Mouse (Mus musculus): Measurements from ENCODE around the gene Sytl2. TPM values are rescaled to one million over a fixed set of nuclear protein-coding genes. Genes with fewer than 3 reads are reported as not detected.

Gene Sytl2
- polyA plus RNA-seq, 1 experiment from 2014 or later: 7.1 TPM

DNA sequence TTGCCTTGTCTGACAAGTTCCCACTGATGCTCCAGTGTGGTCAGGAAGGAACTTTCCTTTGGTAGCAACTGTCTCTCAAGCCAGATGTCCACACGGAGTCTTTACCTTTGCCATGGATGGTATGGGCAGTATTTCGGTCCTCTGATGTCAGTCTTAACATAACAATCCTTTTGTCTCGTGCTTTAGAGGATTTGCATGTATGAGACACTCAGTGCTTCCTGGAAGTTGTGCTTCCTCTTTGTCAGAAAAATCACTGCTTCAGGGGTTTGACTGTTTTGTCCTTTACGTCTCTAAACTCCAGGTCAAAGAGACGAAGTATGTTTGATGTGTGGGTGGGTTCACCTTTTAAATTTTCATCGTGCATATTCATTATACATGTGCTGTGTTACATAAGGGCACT lies 10.2 kb upstream of the Sytl2 start:
- Histone ChIP-seq H3K27ac (replicated peaks; ENCODE audit: low read depth, low read length) (no peak overlapping the region), H3K36me3 (ENCODE audit: control insufficient read depth, insufficient read depth, low read length) (no peaks in the 10 kb centered on the region), H3K9me3 (ENCODE audit: control insufficient read depth, low read length) (no peaks in the 10 kb centered on the region), H3K4me3 (ENCODE audit: low read depth, low read length) (no peak overlapping the region), H3K27me3 (ENCODE audit: control insufficient read depth, insufficient read depth, low read length) (no peaks in the 10 kb centered on the region), H3K9ac (ENCODE audit: low read length) (no peak overlapping the region), H3K4me2 (ENCODE audit: low read depth, severe bottlenecking) (no peak overlapping the region), H3K4me1 (ENCODE audit: control insufficient read depth, insufficient read depth, low read length) (no peaks in the 10 kb centered on the region)
- ATAC-seq (ENCODE audit: insufficient number of reproducible peaks, low FRiP score, low TSS enrichment, low read depth): no peak
- no peak for DNase-seq (ENCODE audit: low spot score)
- WGBS: 87% methylated on average over 6 of the region's 6 CpGs

GRCm38 (mm10) chr7:90302647-90303552 lies 848 bp downstream of the Sytl2 start:
- Histone ChIP-seq H3K4me1 (ENCODE audit: control insufficient read depth, insufficient read depth, low read length) (no peaks in the 10 kb centered on the region), H3K9me3 (ENCODE audit: control insufficient read depth, low read length) (no peaks in the 10 kb centered on the region), H3K9ac (ENCODE audit: low read length) (peak overlapping the region; percentile 59; the same call in 1 of the 2 replicates), H3K27me3 (ENCODE audit: control insufficient read depth, insufficient read depth, low read length) (no peaks in the 10 kb centered on the region), H3K4me2 (ENCODE audit: low read depth, severe bottlenecking) (peak overlapping the region; percentile 75), H3K27ac (replicated peaks; ENCODE audit: low read depth, low read length) (no peak overlapping the region), H3K4me3 (ENCODE audit: low read depth, low read length) (peak overlapping the region; percentile 51), H3K36me3 (ENCODE audit: control insufficient read depth, insufficient read depth, low read length) (no peaks in the 10 kb centered on the region)
- ATAC-seq (ENCODE audit: insufficient number of reproducible peaks, low FRiP score, low TSS enrichment, low read depth) (peak; percentile 37; the same call in 1 of the 2 replicates), DNase-seq (ENCODE audit: low spot score) (peak; percentile 36)
- WGBS: 1% methylated on average over 27 of the region's 27 CpGs

- Histone ChIP-seq H3K4me3 (ENCODE audit: low read depth, low read length) (no peak overlapping the region), H3K4me1 (ENCODE audit: control insufficient read depth, insufficient read depth, low read length) (no peaks in the 10 kb centered on the region), H3K4me2 (ENCODE audit: low read depth, severe bottlenecking) (no peak overlapping the region), H3K27me3 (ENCODE audit: control insufficient read depth, insufficient read depth, low read length) (no peaks in the 10 kb centered on the region), H3K9me3 (ENCODE audit: control insufficient read depth, low read length) (no peaks in the 10 kb centered on the region), H3K9ac (ENCODE audit: low read length) (no peak overlapping the region), H3K36me3 (ENCODE audit: control insufficient read depth, insufficient read depth, low read length) (no peaks in the 10 kb centered on the region), H3K27ac (replicated peaks; ENCODE audit: low read depth, low read length) (no peak overlapping the region)
- WGBS: 43% methylated on average over 3 of the region's 3 CpGs
- ATAC-seq (ENCODE audit: insufficient number of reproducible peaks, low FRiP score, low TSS enrichment, low read depth) (no peak), DNase-seq (ENCODE audit: low spot score) (no peak)
Measured at GRCm38 (mm10) chr7:90306079-90306478, 4.0 kb downstream of the Sytl2 start.

DNA sequence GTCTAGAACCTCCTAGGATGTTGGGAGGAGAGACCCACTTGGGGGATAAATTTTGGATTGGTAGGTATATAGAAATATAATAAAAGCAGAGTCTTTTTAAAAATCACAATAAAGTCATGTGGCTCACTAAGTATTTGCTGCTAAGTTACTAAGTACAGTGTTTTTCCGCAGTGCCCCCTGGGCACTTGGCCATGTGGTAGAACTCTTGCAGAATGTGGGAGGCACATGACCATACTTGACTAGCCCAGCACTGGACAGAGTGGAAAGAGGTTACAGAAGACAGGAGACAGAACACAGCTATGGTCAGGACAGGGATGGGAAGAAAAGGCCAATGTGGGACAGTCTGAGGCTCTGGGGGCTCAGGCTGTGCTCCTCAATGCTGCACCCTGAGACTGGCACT lies 4.9 kb downstream of the Sytl2 start:
- H3K9ac ChIP-seq (ENCODE audit: low read length): no peak overlapping the region
- no peaks in the 10 kb centered on the region for H3K36me3 ChIP-seq (ENCODE audit: control insufficient read depth, insufficient read depth, low read length)
- 89% methylated on average over 1 of the region's 1 CpGs for WGBS
- no peak overlapping the region for H3K4me3 ChIP-seq (ENCODE audit: low read depth, low read length)
- no peaks in the 10 kb centered on the region for H3K27me3 ChIP-seq (ENCODE audit: control insufficient read depth, insufficient read depth, low read length)
- H3K4me1 ChIP-seq (ENCODE audit: control insufficient read depth, insufficient read depth, low read length): no peaks in the 10 kb centered on the region
- ATAC-seq (ENCODE audit: insufficient number of reproducible peaks, low FRiP score, low TSS enrichment, low read depth) (no peak), DNase-seq (ENCODE audit: low spot score) (no peak)
- no peaks in the 10 kb centered on the region for H3K9me3 ChIP-seq (ENCODE audit: control insufficient read depth, low read length)
- H3K4me2 ChIP-seq (ENCODE audit: low read depth, severe bottlenecking): no peak overlapping the region
- H3K27ac ChIP-seq (replicated peaks; ENCODE audit: low read depth, low read length): no peak overlapping the region

- Histone ChIP-seq H3K4me1 (ENCODE audit: control insufficient read depth, insufficient read depth, low read length) (no peaks in the 10 kb centered on the region), H3K9me3 (ENCODE audit: control insufficient read depth, low read length) (no peaks in the 10 kb centered on the region), H3K36me3 (ENCODE audit: control insufficient read depth, insufficient read depth, low read length) (no peaks in the 10 kb centered on the region), H3K9ac (ENCODE audit: low read length) (no peak overlapping the region), H3K4me2 (ENCODE audit: low read depth, severe bottlenecking) (no peak overlapping the region), H3K27ac (replicated peaks; ENCODE audit: low read depth, low read length) (no peak overlapping the region), H3K4me3 (ENCODE audit: low read depth, low read length) (no peak overlapping the region), H3K27me3 (ENCODE audit: control insufficient read depth, insufficient read depth, low read length) (no peaks in the 10 kb centered on the region)
- WGBS: 68% methylated on average over 6 of the region's 6 CpGs
- DNase-seq (ENCODE audit: low spot score): no peak
- no peak for ATAC-seq (ENCODE audit: insufficient number of reproducible peaks, low FRiP score, low TSS enrichment, low read depth)
Measured at GRCm38 (mm10) chr7:90308003-90308402, 6.0 kb downstream of the Sytl2 start.

DNA sequence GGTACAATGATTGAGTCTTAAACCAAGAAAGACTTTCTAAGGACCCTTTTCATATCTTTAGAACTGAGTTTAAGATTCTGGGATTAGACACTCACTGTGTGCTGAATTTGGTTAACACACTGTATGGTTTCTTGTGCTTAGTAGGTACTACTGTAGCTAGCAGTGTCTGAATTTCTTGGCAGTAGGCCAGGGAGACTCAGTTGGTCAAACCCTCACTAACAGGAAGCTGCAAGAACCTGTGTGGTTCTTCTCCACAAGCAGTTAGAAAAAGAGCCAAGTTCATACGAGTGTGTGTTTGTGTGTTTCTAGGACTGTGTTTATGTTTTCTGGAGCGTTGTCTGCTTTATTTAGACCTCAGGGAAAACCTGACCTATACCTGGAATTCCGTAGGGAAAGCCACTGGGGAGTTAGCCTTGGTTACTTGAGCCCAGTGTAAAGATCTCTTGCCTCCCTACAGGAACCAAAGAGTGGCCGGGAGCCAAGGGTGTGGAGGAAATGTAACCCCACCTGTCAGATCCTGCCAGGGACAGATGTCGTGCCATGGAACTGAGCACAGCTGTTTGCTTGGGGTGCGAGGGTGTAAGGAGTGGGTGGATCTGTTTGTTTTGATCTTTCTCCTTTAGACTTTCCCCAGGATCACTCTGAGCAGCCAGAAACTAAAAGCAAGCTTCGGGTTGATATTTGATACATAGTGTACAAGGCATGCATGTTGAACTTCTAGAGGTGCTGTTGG lies 10.3 kb downstream of the Sytl2 start:
- H3K9me3 ChIP-seq (ENCODE audit: control insufficient read depth, low read length): no peaks in the 10 kb centered on the region
- no peak for ATAC-seq (ENCODE audit: insufficient number of reproducible peaks, low FRiP score, low TSS enrichment, low read depth)
- no peak overlapping the region for H3K4me2 ChIP-seq (ENCODE audit: low read depth, severe bottlenecking)
- no peak overlapping the region for H3K4me3 ChIP-seq (ENCODE audit: low read depth, low read length)
- no peaks in the 10 kb centered on the region for H3K27me3 ChIP-seq (ENCODE audit: control insufficient read depth, insufficient read depth, low read length)
- H3K27ac ChIP-seq (replicated peaks; ENCODE audit: low read depth, low read length): no peak overlapping the region
- H3K4me1 ChIP-seq (ENCODE audit: control insufficient read depth, insufficient read depth, low read length): no peaks in the 10 kb centered on the region
- no peaks in the 10 kb centered on the region for H3K36me3 ChIP-seq (ENCODE audit: control insufficient read depth, insufficient read depth, low read length)
- no peak for DNase-seq (ENCODE audit: low spot score)
- no peak overlapping the region for H3K9ac ChIP-seq (ENCODE audit: low read length)
- WGBS: 56% methylated on average over 7 of the region's 7 CpGs

DNA sequence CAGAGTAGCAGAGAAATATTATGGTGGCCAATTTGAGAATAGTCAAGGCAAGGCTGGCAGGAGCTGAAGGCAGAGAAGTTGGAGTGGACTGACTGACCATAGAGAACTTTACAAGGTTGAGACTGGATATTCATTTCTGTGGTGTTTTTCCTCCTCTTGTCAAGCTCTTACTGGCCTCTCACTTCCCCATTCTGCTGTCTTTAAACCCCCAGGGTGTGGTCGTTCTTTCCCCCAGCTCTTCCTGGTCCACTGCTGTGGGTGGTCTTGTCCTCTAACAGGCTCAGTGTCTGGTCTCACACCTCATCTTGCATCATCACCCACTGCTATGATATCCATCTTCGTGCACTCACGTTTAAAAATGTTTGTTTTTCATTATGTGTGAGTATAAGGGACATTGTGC lies 11.4 kb downstream of the Sytl2 start:
- no peaks in the 10 kb centered on the region for H3K4me1 ChIP-seq (ENCODE audit: control insufficient read depth, insufficient read depth, low read length)
- H3K27me3 ChIP-seq (ENCODE audit: control insufficient read depth, insufficient read depth, low read length): no peaks in the 10 kb centered on the region
- H3K36me3 ChIP-seq (ENCODE audit: control insufficient read depth, insufficient read depth, low read length): no peaks in the 10 kb centered on the region
- H3K9me3 ChIP-seq (ENCODE audit: control insufficient read depth, low read length): no peaks in the 10 kb centered on the region
- WGBS: 65% methylated on average over 3 of the region's 3 CpGs
- H3K27ac ChIP-seq (replicated peaks; ENCODE audit: low read depth, low read length): no peak overlapping the region
- no peak for DNase-seq (ENCODE audit: low spot score)
- no peak overlapping the region for H3K4me3 ChIP-seq (ENCODE audit: low read depth, low read length)
- H3K4me2 ChIP-seq (ENCODE audit: low read depth, severe bottlenecking): no peak overlapping the region
- ATAC-seq (ENCODE audit: insufficient number of reproducible peaks, low FRiP score, low TSS enrichment, low read depth): no peak
- H3K9ac ChIP-seq (ENCODE audit: low read length): no peak overlapping the region

DNA sequence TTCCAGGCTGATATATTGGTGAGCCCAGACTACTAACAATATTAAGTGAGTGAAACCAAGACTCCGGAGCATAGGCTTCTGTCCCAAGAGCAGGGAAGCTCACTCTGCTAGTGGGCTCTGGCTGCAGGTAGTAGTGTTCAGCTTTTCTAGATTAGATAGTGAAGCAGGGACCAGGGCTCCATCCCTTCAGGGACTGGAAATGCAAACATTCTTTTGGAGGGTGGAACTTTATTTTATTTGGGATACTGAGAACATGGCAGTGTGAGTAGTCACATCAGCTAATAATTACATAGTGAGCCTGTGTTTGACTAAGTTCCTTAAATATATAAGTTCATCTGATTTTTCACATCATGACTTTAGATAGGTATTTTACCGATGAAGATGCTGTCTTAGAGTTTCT lies 14.8 kb downstream of the Sytl2 start:
- 95% methylated on average over 2 of the region's 2 CpGs for WGBS
- H3K27ac ChIP-seq (replicated peaks; ENCODE audit: low read depth, low read length): no peak overlapping the region
- DNase-seq (ENCODE audit: low spot score) (no peak), ATAC-seq (ENCODE audit: insufficient number of reproducible peaks, low FRiP score, low TSS enrichment, low read depth) (no peak)
- no peak overlapping the region for H3K4me3 ChIP-seq (ENCODE audit: low read depth, low read length)
- no peak overlapping the region for H3K9ac ChIP-seq (ENCODE audit: low read length)
- H3K27me3 ChIP-seq (ENCODE audit: control insufficient read depth, insufficient read depth, low read length): no peaks in the 10 kb centered on the region
- no peak overlapping the region for H3K4me2 ChIP-seq (ENCODE audit: low read depth, severe bottlenecking)
- no peaks in the 10 kb centered on the region for H3K36me3 ChIP-seq (ENCODE audit: control insufficient read depth, insufficient read depth, low read length)
- H3K9me3 ChIP-seq (ENCODE audit: control insufficient read depth, low read length): no peaks in the 10 kb centered on the region
- no peaks in the 10 kb centered on the region for H3K4me1 ChIP-seq (ENCODE audit: control insufficient read depth, insufficient read depth, low read length)

Measured in limb, embryonic 11.5 days (tissue).